Mouse (Mus musculus) hindbrain, embryonic 15.5 days (tissue): ENCODE data around the gene Tdrkh. TPM values are rescaled to one million over a fixed set of nuclear protein-coding genes. Genes with fewer than 3 reads are reported as not detected.
A peak's percentile ranks its signal among the peaks of the same experiment; 100 is the strongest.

ENCODE experiments used
- ATAC-seq: fragments of 200-750 bp; cut with Nextera tagmentation; 2 replicates; pipeline ENCODE4 v1.8.0; 2017; ENCODE audit warnings: low read depth, moderate number of reproducible peaks, moderate TSS enrichment; ENCODE audit not compliant: low FRiP score
- H3K27ac ChIP-seq: fragments of 300-500 bp; sonication (generic); replicated peaks from 2 replicates; pipeline ENCODE4 v1.5.1; 2015; ENCODE audit warnings: mild to moderate bottlenecking, inconsistent platforms
- H3K27me3 ChIP-seq: fragments of 300-500 bp; sonication (generic); 2 replicates; pipeline ENCODE4 v1.6.1; 2015; ENCODE audit warnings: control low read depth, inconsistent platforms
- H3K36me3 ChIP-seq: fragments of 300-500 bp; sonication (generic); 2 replicates; pipeline ENCODE4 v1.6.1; 2015; ENCODE audit warnings: control low read depth, inconsistent platforms
- H3K4me1 ChIP-seq: fragments of 300-500 bp; sonication (generic); replicated peaks from 2 replicates; pipeline ENCODE4 v1.6.1; 2015; ENCODE audit warnings: control low read depth, inconsistent platforms
- H3K4me2 ChIP-seq: fragments of 300-500 bp; sonication (generic); 2 replicates; pipeline ENCODE4 v1.6.1; 2015; ENCODE audit warnings: moderate library complexity, mild to moderate bottlenecking, inconsistent platforms
- H3K4me3 ChIP-seq: fragments of 300-500 bp; sonication (generic); 2 replicates; pipeline ENCODE4 v1.5.1; 2015; ENCODE audit warnings: mild to moderate bottlenecking, inconsistent platforms
- H3K9ac ChIP-seq: fragments of 300-500 bp; sonication (generic); 2 replicates; pipeline ENCODE4 v1.6.1; 2015; ENCODE audit warnings: inconsistent platforms
- H3K9me3 ChIP-seq: fragments of 300-500 bp; sonication (generic); 2 replicates; pipeline ENCODE4 v1.6.1; 2016; ENCODE audit warnings: control low read depth, inconsistent platforms
- WGBS: fragments of 180-500 bp; shearing (Covaris S2); methylation state at CpG from one replicate; pipeline ENCODE4 v1.1.7; 2015; 5-methylcytosine and 5-hydroxymethylcytosine counted together
- polyA plus RNA-seq: library from polyadenylated mRNA; unstranded; fragments of >200 nt; fragmentation: Nextera tagmentation; extraction: Ambion mirVana; gene quantifications from 2 replicates; pipeline ENCODE4 v1.2.1, GENCODE M21; 2015

The Tdrkh gene
- polyA plus RNA-seq, 1 experiment from 2014 or later: 53.5 TPM

- Histone ChIP-seq H3K4me1 (peaks cover 80% of the 10 kb centered on the region), H3K4me3 (no peak overlapping the region), H3K9me3 (no peaks in the 10 kb centered on the region), H3K27me3 (no peaks in the 10 kb centered on the region), H3K27ac (peak overlapping the region; percentile 85), H3K4me2 (0 out of 2 replicates have a peak overlapping the region, but pooled peaks have one; percentile 51), H3K9ac (no peak overlapping the region), H3K36me3 (peaks cover 31% of the 10 kb centered on the region)
- ATAC-seq: no peak
- 77% methylated on average over 17 of the region's 17 CpGs for WGBS
Observed at GRCm38 (mm10) chr3:94482764-94483385, 69.8 kb downstream of the Tdrkh start.

- peak; percentile 88 for ATAC-seq
- Histone ChIP-seq H3K27me3 (no peaks in the 10 kb centered on the region), H3K36me3 (peaks cover 39% of the 10 kb centered on the region), H3K4me1 (peaks cover 78% of the 10 kb centered on the region), H3K9me3 (no peaks in the 10 kb centered on the region), H3K9ac (peak overlapping the region; percentile 21; the same call in 1 of the 2 replicates), H3K4me2 (peak overlapping the region; percentile 51), H3K27ac (peak overlapping the region; percentile 85), H3K4me3 (peak overlapping the region; percentile 18)
- 6% methylated on average over 20 of the region's 20 CpGs for WGBS
Observed at GRCm38 (mm10) chr3:94483790-94484439, 70.8 kb downstream of the Tdrkh start.

Other genes starting within 250 kb of the Tdrkh start
- gene Gm10696, start 235.1 kb upstream of the Tdrkh start, polyA plus RNA-seq: not detected in 2 replicates
- gene Gm5286, start 216.6 kb upstream of the Tdrkh start, polyA plus RNA-seq: not detected in 2 replicates
- not detected in 2 replicates for gene Gm4778, start 149.2 kb upstream of the Tdrkh start, polyA plus RNA-seq
- gene Them4, start 103.2 kb upstream of the Tdrkh start, polyA plus RNA-seq: 56.1 and 57.7 TPM in 2 replicates
- 0.19 and 0.21 TPM in 2 replicates for gene Them5, start 71.2 kb upstream of the Tdrkh start, polyA plus RNA-seq
- gene C2cd4d, start 50.8 kb upstream of the Tdrkh start, polyA plus RNA-seq: 2.4 and 3.3 TPM in 2 replicates
- 0.49 TPM in 2 replicates for gene Rorc, start 40.5 kb upstream of the Tdrkh start, polyA plus RNA-seq
- 1.7 and 1.8 TPM in 2 replicates for gene Lingo4, start 14.8 kb upstream of the Tdrkh start, polyA plus RNA-seq
- gene Mrpl9, start 30.0 kb downstream of the Tdrkh start, polyA plus RNA-seq: 60.6 and 61.0 TPM in 2 replicates
- gene Oaz3, start 30.6 kb downstream of the Tdrkh start, polyA plus RNA-seq: 1.4 and 1.6 TPM in 2 replicates
- 219 and 232 TPM in 2 replicates for gene Celf3, start 65.0 kb downstream of the Tdrkh start, polyA plus RNA-seq
- 20.0 and 21.0 TPM in 2 replicates for gene Riiad1, start 67.1 kb downstream of the Tdrkh start, polyA plus RNA-seq
- 95.4 and 100 TPM in 2 replicates for gene Snx27, start 169.4 kb downstream of the Tdrkh start, polyA plus RNA-seq
- not detected in 2 replicates for gene Gm10972, start 229.8 kb downstream of the Tdrkh start, polyA plus RNA-seq
- 6.5 and 8.0 TPM in 2 replicates for gene Tuft1, start 245.6 kb downstream of the Tdrkh start, polyA plus RNA-seq